33 mouse cellular contexts compared by ENCODE assay signal in the genomic region with DNA sequence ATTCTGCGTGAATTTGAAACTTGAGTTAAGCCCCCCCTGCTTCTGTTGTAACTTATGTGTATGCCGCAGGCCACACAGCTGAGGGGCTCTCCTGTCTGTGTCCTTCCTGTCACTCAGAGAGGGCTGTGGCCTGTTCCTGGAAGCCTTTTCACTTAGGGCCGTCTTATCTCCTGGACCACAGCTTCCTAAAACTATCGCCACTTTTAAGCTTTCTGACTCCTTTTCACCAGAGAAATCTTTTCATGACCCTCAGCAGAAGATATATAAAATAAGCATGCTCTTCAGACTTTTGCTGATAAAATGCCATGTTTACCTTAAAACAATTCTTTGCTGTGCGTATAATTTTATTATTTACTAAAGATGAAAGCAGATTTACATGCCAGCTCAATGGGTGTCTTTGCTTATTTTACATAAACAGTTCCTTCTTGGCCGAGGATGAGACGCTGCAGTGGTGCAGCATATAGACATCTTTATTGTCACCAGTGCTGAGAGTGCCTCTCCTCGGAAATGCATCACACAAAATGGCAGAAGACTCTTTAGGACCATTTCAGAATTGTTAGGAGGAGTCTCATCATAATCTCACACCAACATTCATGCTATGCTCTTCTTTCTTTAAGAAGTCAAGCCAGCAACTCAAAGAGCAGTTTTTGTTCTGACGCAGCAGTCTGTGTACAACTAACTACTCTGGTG.
A peak's percentile ranks its signal among the peaks of the same experiment; 100 is the strongest.
DNase-seq lines count a peak whose midpoint lies in the region; ATAC-seq and TF ChIP-seq lines count a peak whose summit lies in the region.
"Had no signal": no experiment of that assay in that cellular context is flagged by ENCODE, and none has a peak within 500 bp of the region (broad histone marks: within the 10 kb centered on the region; RNA-seq: fewer than 3 reads in every experiment).

No protein-coding gene starts in this region.

- H3K27ac ChIP-seq in lung, embryonic 16.5 days (ENCODE audit: low read length) = peak overlapping the region; percentile 15; the same call in 1 of the 2 replicates
- peak overlapping the region; percentile 78 for H3K27ac ChIP-seq in ES-Bruce4 (ENCODE audit: insufficient read depth, low read length)
- no peak overlapping the region for H3K27ac ChIP-seq in liver, embryonic 11.5 days (ENCODE audit: low read depth, low read length)
- no peak overlapping the region for H3K27ac ChIP-seq in intestine, embryonic 16.5 days (ENCODE audit: low read length)
- H3K27ac ChIP-seq: embryonic facial prominence, embryonic 10.5 days; embryonic facial prominence, embryonic 15.5 days; forebrain, embryonic 12.5 days; hindbrain, embryonic 15.5 days; limb, embryonic 10.5 days; limb, embryonic 15.5 days; midbrain, embryonic 10.5 days; midbrain, embryonic 15.5 days; neural tube, embryonic 15.5 days; stomach, embryonic 15.5 days had no signal

- no peak for TF ChIP-seq POLR2A in lung, adult 2 months (IDR thresholded peaks at IDR 0.05; ENCODE audit: borderline replicate concordance, extremely low read depth, low read depth, low read length)
- no peak for TF ChIP-seq POLR2A in ES-Bruce4 (IDR thresholded peaks at IDR 0.05; ENCODE audit: insufficient read depth, low read length)

- H3K4me1 ChIP-seq in lung, embryonic 16.5 days (replicated peaks; ENCODE audit: control insufficient read depth, insufficient read depth, low read length) = peaks cover 14% of the 10 kb centered on the region
- peaks cover 7% of the 10 kb centered on the region for H3K4me1 ChIP-seq in lung, adult 2 months (ENCODE audit: control insufficient read depth, insufficient read depth, low read length)
- H3K4me1 ChIP-seq in ES-Bruce4 (ENCODE audit: control insufficient read depth, insufficient read depth, low read length) (peaks cover 6% of the 10 kb centered on the region), G1E (ENCODE audit: insufficient read depth, low read depth, low read length) (peaks cover 53% of the 10 kb centered on the region)
- H3K4me1 ChIP-seq in liver, embryonic 11.5 days (replicated peaks; ENCODE audit: control insufficient read depth, insufficient read depth, low read length) = peaks cover 37% of the 10 kb centered on the region
- H3K4me1 ChIP-seq in intestine, embryonic 16.5 days (ENCODE audit: control insufficient read depth, insufficient read depth, low read length) = no peaks in the 10 kb centered on the region
- H3K4me1 ChIP-seq: embryonic facial prominence, embryonic 15.5 days; limb, embryonic 15.5 days had no signal

- H3K9me3 ChIP-seq in lung, embryonic 16.5 days (ENCODE audit: control insufficient read depth, low read length) = no peaks in the 10 kb centered on the region
- H3K9me3 ChIP-seq in ES-Bruce4 (replicated peaks; ENCODE audit: control insufficient read depth, insufficient read depth, low read length, poor library complexity, severe bottlenecking) = no peaks in the 10 kb centered on the region
- peaks cover 2% of the 10 kb centered on the region; the same call in 1 of the 2 replicates for H3K9me3 ChIP-seq in G1E (replicated peaks)
- H3K9me3 ChIP-seq in liver, embryonic 11.5 days (ENCODE audit: control insufficient read depth, low read length) = no peaks in the 10 kb centered on the region
- no peaks in the 10 kb centered on the region for H3K9me3 ChIP-seq in intestine, embryonic 16.5 days (ENCODE audit: control insufficient read depth, low read length)
- H3K9me3 ChIP-seq: embryonic facial prominence, embryonic 10.5 days; embryonic facial prominence, embryonic 15.5 days; forebrain, embryonic 12.5 days; heart, embryonic 12.5 days; hindbrain, embryonic 15.5 days; limb, embryonic 10.5 days; limb, embryonic 15.5 days; midbrain, embryonic 10.5 days; midbrain, embryonic 15.5 days; neural tube, embryonic 15.5 days; stomach, embryonic 15.5 days had no signal

- WGBS in lung, embryonic 16.5 days = 40% methylated on average over 9 of the region's 9 CpGs
- 51% methylated on average over 9 of the region's 9 CpGs for WGBS in lung, adult 2 months
- 38% methylated on average over 9 of the region's 9 CpGs for WGBS in liver, embryonic 11.5 days
- 58% methylated on average over 9 of the region's 9 CpGs for WGBS in intestine, embryonic 16.5 days

- no peak for TF ChIP-seq CTCF in lung, adult 2 months (IDR thresholded peaks at IDR 0.05; ENCODE audit: insufficient read depth, low read length)
- no peak for TF ChIP-seq CTCF in ES-Bruce4 (IDR thresholded peaks at IDR 0.05; ENCODE audit: low read depth, low read length)
- no peak for TF ChIP-seq CTCF in G1E (IDR thresholded peaks at IDR 0.05; ENCODE audit: low read depth, low read length)

- H3K27me3 ChIP-seq in lung, embryonic 16.5 days (ENCODE audit: control insufficient read depth, insufficient read depth, low read depth, low read length) = no peaks in the 10 kb centered on the region
- H3K27me3 ChIP-seq in ES-Bruce4 (ENCODE audit: control insufficient read depth, insufficient read depth, low read length, poor library complexity, severe bottlenecking) (no peaks in the 10 kb centered on the region), G1E (ENCODE audit: insufficient read depth, low read length) (no peaks in the 10 kb centered on the region)
- H3K27me3 ChIP-seq in liver, embryonic 11.5 days (replicated peaks; ENCODE audit: control insufficient read depth, insufficient read depth, low read length) = no peaks in the 10 kb centered on the region
- H3K27me3 ChIP-seq in intestine, embryonic 16.5 days (replicated peaks; ENCODE audit: control insufficient read depth, insufficient read depth, low read length) = no peaks in the 10 kb centered on the region
- H3K27me3 ChIP-seq: CH12.LX; embryonic facial prominence, embryonic 15.5 days; heart, embryonic 12.5 days; hindbrain, embryonic 15.5 days; limb, embryonic 15.5 days; midbrain, embryonic 15.5 days; neural tube, embryonic 15.5 days; stomach, embryonic 15.5 days had no signal

- no peak for TF ChIP-seq EP300 in ES-Bruce4 (IDR thresholded peaks at IDR 0.05; ENCODE audit: insufficient read depth, low read depth, low read length)

- DNase-seq in lung, adult 2 months = no peak
- peak; percentile 20 for DNase-seq in G1E (ENCODE audit: low spot score)
- no peak for DNase-seq in liver, embryonic 11.5 days (ENCODE audit: low spot score)
- DNase-seq in c-Kit-positive CD71-positive TER-119-positive erythroid progenitor cells, embryonic 14.5 days (ENCODE audit: low spot score) = no peak
- no peak for DNase-seq in left cerebral cortex, postnatal 25 days (ENCODE audit: low spot score in 2 of 2)
- DNase-seq: adrenal gland, adult 2 months; adrenal gland, postnatal 36 days; cerebellum, adult 2 months; cerebellum, postnatal 14 days; gastrocnemius, postnatal 25 days; heart, adult 18-20 months; kidney, adult 2 months; kidney, postnatal 36 days; layer of hippocampus, postnatal 36 days; lung, postnatal 14 days; retina, postnatal 1 day; right cerebral cortex, postnatal 14 days had no signal

- peak; percentile 54; the same call in 1 of the 2 replicates for ATAC-seq in lung, embryonic 16.5 days (ENCODE audit: low read depth)
- ATAC-seq in G1E (ENCODE audit: extremely low read depth, insufficient number of reproducible peaks, low FRiP score, poor library complexity, severe bottlenecking) = 0 out of 2 replicates have a peak, but pooled peaks have one; percentile 34
- ATAC-seq in liver, embryonic 11.5 days (replicated peaks; ENCODE audit: low FRiP score) = no peak
- ATAC-seq in intestine, embryonic 16.5 days = no peak
- ATAC-seq: activated CD4-positive, CD25-positive, alpha-beta regulatory T cell, adult 4 months; midbrain, embryonic 15.5 days had no signal

- no peak overlapping the region for H3K4me3 ChIP-seq in lung, embryonic 16.5 days (ENCODE audit: low read length)
- no peak overlapping the region for H3K4me3 ChIP-seq in lung, adult 2 months (replicated peaks; ENCODE audit: extremely low read depth, low read depth, low read length)
- H3K4me3 ChIP-seq in ES-Bruce4 (ENCODE audit: low read depth, low read length) (no peak overlapping the region), G1E (ENCODE audit: low read depth, low read length) (peak overlapping the region; percentile 27; the same call in 1 of the 2 replicates)
- H3K4me3 ChIP-seq in liver, embryonic 11.5 days (ENCODE audit: low read depth, low read length) = no peak overlapping the region
- no peak overlapping the region for H3K4me3 ChIP-seq in intestine, embryonic 16.5 days (ENCODE audit: low read length)
- H3K4me3 ChIP-seq: embryonic facial prominence, embryonic 10.5 days; embryonic facial prominence, embryonic 15.5 days; forebrain, embryonic 12.5 days; heart, embryonic 12.5 days; hindbrain, embryonic 15.5 days; limb, embryonic 10.5 days; limb, embryonic 15.5 days; midbrain, embryonic 10.5 days; midbrain, embryonic 15.5 days; neural tube, embryonic 15.5 days; stomach, embryonic 15.5 days had no signal

- no peak overlapping the region for H3K9ac ChIP-seq in lung, embryonic 16.5 days (ENCODE audit: low read length)
- H3K9ac ChIP-seq in ES-Bruce4 (ENCODE audit: low read depth, poor library complexity, severe bottlenecking) = no peak overlapping the region
- no peak overlapping the region for H3K9ac ChIP-seq in liver, embryonic 11.5 days (ENCODE audit: low read depth, low read length)
- no peak overlapping the region for H3K9ac ChIP-seq in intestine, embryonic 16.5 days (ENCODE audit: low read depth, low read length)
- H3K9ac ChIP-seq: embryonic facial prominence, embryonic 15.5 days; forebrain, embryonic 12.5 days; heart, embryonic 12.5 days; hindbrain, embryonic 15.5 days; limb, embryonic 15.5 days; midbrain, embryonic 15.5 days; neural tube, embryonic 15.5 days; stomach, embryonic 15.5 days had no signal

- no peak overlapping the region for H3K4me2 ChIP-seq in lung, embryonic 16.5 days (ENCODE audit: low read depth, low read length)
- H3K4me2 ChIP-seq in liver, embryonic 11.5 days = peak overlapping the region; percentile 16
- no peak overlapping the region for H3K4me2 ChIP-seq in intestine, embryonic 16.5 days (ENCODE audit: low read depth, low read length)
- H3K4me2 ChIP-seq: embryonic facial prominence, embryonic 15.5 days; forebrain, embryonic 12.5 days; heart, embryonic 12.5 days; hindbrain, embryonic 15.5 days; limb, embryonic 15.5 days; midbrain, embryonic 15.5 days; neural tube, embryonic 15.5 days; stomach, embryonic 15.5 days had no signal

- no peaks in the 10 kb centered on the region for H3K36me3 ChIP-seq in lung, embryonic 16.5 days (ENCODE audit: control insufficient read depth, insufficient read depth, low read length)
- H3K36me3 ChIP-seq in ES-Bruce4 (ENCODE audit: control insufficient read depth, insufficient read depth, low read length, poor library complexity, severe bottlenecking) (no peaks in the 10 kb centered on the region), G1E (replicated peaks) (peaks cover 43% of the 10 kb centered on the region)
- H3K36me3 ChIP-seq in liver, embryonic 11.5 days (ENCODE audit: control insufficient read depth, insufficient read depth, low read length) = no peaks in the 10 kb centered on the region
- no peaks in the 10 kb centered on the region for H3K36me3 ChIP-seq in intestine, embryonic 16.5 days (ENCODE audit: control insufficient read depth, insufficient read depth, low read length)
- H3K36me3 ChIP-seq: embryonic facial prominence, embryonic 10.5 days; embryonic facial prominence, embryonic 15.5 days; forebrain, embryonic 12.5 days; heart, embryonic 12.5 days; hindbrain, embryonic 15.5 days; limb, embryonic 10.5 days; limb, embryonic 15.5 days; midbrain, embryonic 10.5 days; midbrain, embryonic 15.5 days; neural tube, embryonic 15.5 days; stomach, embryonic 15.5 days had no signal

- intact Hi-C loops in left cerebral cortex, postnatal 25 days (cut with DNase I) = no loop called here

Comparison
In these comparisons a context has a peak if more than half of its experiments do, and no peak if none do; other contexts are left out.
1. ATAC-seq: peak in lung, embryonic 16.5 days (single experiment) and G1E (single experiment); none in liver, embryonic 11.5 days (single experiment) and intestine, embryonic 16.5 days (single experiment).
2. H3K27ac ChIP-seq: peak in lung, embryonic 16.5 days (single experiment) and ES-Bruce4 (single experiment); none in liver, embryonic 11.5 days (single experiment) and intestine, embryonic 16.5 days (single experiment).